Mouse (Mus musculus): ENCODE measurements around the gene Nrcam.

DNA sequence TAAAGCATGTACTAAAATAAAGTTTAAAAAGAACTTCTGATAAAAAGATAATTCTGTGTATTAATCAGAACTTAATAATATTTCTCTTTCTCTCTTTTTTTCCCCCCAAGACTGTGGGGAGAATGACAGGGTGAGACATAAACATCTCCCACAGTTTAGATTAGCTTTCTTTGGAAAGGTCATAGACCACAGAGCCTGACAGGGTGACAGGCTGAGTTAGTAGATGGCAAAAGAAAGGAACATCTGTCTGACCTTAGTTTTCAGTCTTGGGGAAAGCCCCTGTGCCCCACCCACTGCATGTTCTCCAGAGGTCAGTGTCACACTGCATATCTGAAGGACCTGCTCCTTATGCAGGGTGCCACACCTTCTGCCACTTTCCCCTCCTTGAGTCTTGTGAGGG lies 222.9 kb downstream of the Nrcam start:
- no peak for TF ChIP-seq CTCF (IDR thresholded peaks at IDR 0.05; ENCODE audit: low read depth)
- TF ChIP-seq EP300 (IDR thresholded peaks at IDR 0.05; ENCODE audit: low read depth): no peak
